Mouse (Mus musculus): ENCODE data around the gene Fthl17a. TPM values are rescaled to one million over a fixed set of nuclear protein-coding genes. Genes with fewer than 3 reads are reported as not detected.

The Fthl17a gene
- not detected in 2 replicates for polyA plus RNA-seq (2014; fragmentation: Nextera tagmentation; extraction: Ambion mirVana)

GRCm38 (mm10) chrX:85249379-85249778 lies at the start of gene Fthl17a:
Fthl17a (plus strand) TSS chrX:85249679.
- WGBS, result 91% methylated on average over 2 of the region's 2 CpGs

GRCm38 (mm10) chrX:85207001-85207400 lies 42.5 kb upstream of the Fthl17a start:
- WGBS, result 79% methylated on average over 2 of the region's 2 CpGs
- no peaks in the 10 kb centered on the region for H3K4me1 ChIP-seq (replicated peaks; ENCODE audit: control insufficient read depth, insufficient read depth, low read length)

More at GRCm38 (mm10) chrX:85249379-85249778, at the start of gene Fthl17a:
- no peak for DNase-seq (ENCODE audit: low spot score)
- H3K27me3 ChIP-seq (ENCODE audit: control insufficient read depth, insufficient read depth, low read length), result no peaks in the 10 kb centered on the region
- H3K9me3 ChIP-seq (ENCODE audit: control insufficient read depth, low read length), result no peaks in the 10 kb centered on the region
- H3K9ac ChIP-seq, result no peak within 1 kb of the TSS
- no peaks in the 10 kb centered on the region for H3K4me1 ChIP-seq (replicated peaks; ENCODE audit: control insufficient read depth, insufficient read depth, low read length)
- H3K36me3 ChIP-seq (replicated peaks; ENCODE audit: control insufficient read depth, insufficient read depth), result no peaks in the 10 kb centered on the region
- no peak within 1 kb of the TSS for H3K4me3 ChIP-seq (replicated peaks; ENCODE audit: low read length)
- H3K4me2 ChIP-seq (replicated peaks), result no peak within 1 kb of the TSS
- ATAC-seq (ENCODE audit: low FRiP score), result no peak
- H3K27ac ChIP-seq, result no peak within 1 kb of the TSS

GRCm38 (mm10) chrX:85226883-85227282 lies 22.6 kb upstream of the Fthl17a start:
- Histone ChIP-seq H3K27me3 (ENCODE audit: control insufficient read depth, insufficient read depth, low read length) (no peaks in the 10 kb centered on the region), H3K9ac (no peak overlapping the region), H3K36me3 (replicated peaks; ENCODE audit: control insufficient read depth, insufficient read depth) (no peaks in the 10 kb centered on the region), H3K4me3 (replicated peaks; ENCODE audit: low read length) (no peak overlapping the region), H3K27ac (no peak overlapping the region), H3K4me1 (replicated peaks; ENCODE audit: control insufficient read depth, insufficient read depth, low read length) (no peaks in the 10 kb centered on the region), H3K4me2 (replicated peaks) (no peak overlapping the region), H3K9me3 (ENCODE audit: control insufficient read depth, low read length) (no peaks in the 10 kb centered on the region)
- ATAC-seq (ENCODE audit: low FRiP score) (no peak), DNase-seq (ENCODE audit: low spot score) (no peak)

More at GRCm38 (mm10) chrX:85207001-85207400, 42.5 kb upstream of the Fthl17a start:
- H3K4me2 ChIP-seq (replicated peaks), result no peak overlapping the region
- H3K27ac ChIP-seq, result no peak overlapping the region
- H3K4me3 ChIP-seq (replicated peaks; ENCODE audit: low read length), result no peak overlapping the region
- H3K27me3 ChIP-seq (ENCODE audit: control insufficient read depth, insufficient read depth, low read length), result no peaks in the 10 kb centered on the region
- no peak overlapping the region for H3K9ac ChIP-seq
- DNase-seq (ENCODE audit: low spot score), result no peak
- no peaks in the 10 kb centered on the region for H3K36me3 ChIP-seq (replicated peaks; ENCODE audit: control insufficient read depth, insufficient read depth)
- H3K9me3 ChIP-seq (ENCODE audit: control insufficient read depth, low read length), result no peaks in the 10 kb centered on the region
- no peak for ATAC-seq (ENCODE audit: low FRiP score)

- no peak overlapping the region for H3K4me3 ChIP-seq (replicated peaks; ENCODE audit: low read length)
- no peak overlapping the region for H3K27ac ChIP-seq
- H3K4me2 ChIP-seq (replicated peaks), result no peak overlapping the region
- H3K9ac ChIP-seq, result no peak overlapping the region
- H3K4me1 ChIP-seq (replicated peaks; ENCODE audit: control insufficient read depth, insufficient read depth, low read length), result no peaks in the 10 kb centered on the region
- no peaks in the 10 kb centered on the region for H3K27me3 ChIP-seq (ENCODE audit: control insufficient read depth, insufficient read depth, low read length)
- no peak for ATAC-seq (ENCODE audit: low FRiP score)
- WGBS, result 65% methylated on average over 8 of the region's 8 CpGs
- H3K36me3 ChIP-seq (replicated peaks; ENCODE audit: control insufficient read depth, insufficient read depth), result no peaks in the 10 kb centered on the region
- no peaks in the 10 kb centered on the region for H3K9me3 ChIP-seq (ENCODE audit: control insufficient read depth, low read length)
- DNase-seq (ENCODE audit: low spot score), result no peak
These were observed 22.3 kb downstream of the Fthl17a start for GRCm38 (mm10) chrX:85271821-85272220.

GRCm38 (mm10) chrX:85272296-85272695 lies 22.8 kb downstream of the Fthl17a start:
- Histone ChIP-seq H3K27me3 (ENCODE audit: control insufficient read depth, insufficient read depth, low read length) (no peaks in the 10 kb centered on the region), H3K9me3 (ENCODE audit: control insufficient read depth, low read length) (no peaks in the 10 kb centered on the region), H3K4me3 (replicated peaks; ENCODE audit: low read length) (no peak overlapping the region), H3K4me2 (replicated peaks) (no peak overlapping the region), H3K4me1 (replicated peaks; ENCODE audit: control insufficient read depth, insufficient read depth, low read length) (no peaks in the 10 kb centered on the region), H3K9ac (no peak overlapping the region), H3K36me3 (replicated peaks; ENCODE audit: control insufficient read depth, insufficient read depth) (no peaks in the 10 kb centered on the region), H3K27ac (no peak overlapping the region)
- ATAC-seq (ENCODE audit: low FRiP score) (no peak), DNase-seq (ENCODE audit: low spot score) (no peak)
- WGBS, result 66% methylated on average over 6 of the region's 6 CpGs

GRCm38 (mm10) chrX:85289846-85290245 lies 40.4 kb downstream of the Fthl17a start:
- Histone ChIP-seq H3K4me2 (replicated peaks) (no peak overlapping the region), H3K9ac (no peak overlapping the region), H3K27me3 (ENCODE audit: control insufficient read depth, insufficient read depth, low read length) (no peaks in the 10 kb centered on the region), H3K4me1 (replicated peaks; ENCODE audit: control insufficient read depth, insufficient read depth, low read length) (no peaks in the 10 kb centered on the region), H3K4me3 (replicated peaks; ENCODE audit: low read length) (no peak overlapping the region), H3K9me3 (ENCODE audit: control insufficient read depth, low read length) (no peaks in the 10 kb centered on the region), H3K27ac (no peak overlapping the region), H3K36me3 (replicated peaks; ENCODE audit: control insufficient read depth, insufficient read depth) (no peaks in the 10 kb centered on the region)
- WGBS, result 93% methylated on average over 1 of the region's 1 CpGs
- no peak for ATAC-seq (ENCODE audit: low FRiP score)
- DNase-seq (ENCODE audit: low spot score), result no peak

GRCm38 (mm10) chrX:85292781-85293180 lies 43.3 kb downstream of the Fthl17a start:
- Histone ChIP-seq H3K4me2 (replicated peaks) (no peak overlapping the region), H3K9ac (no peak overlapping the region), H3K9me3 (ENCODE audit: control insufficient read depth, low read length) (no peaks in the 10 kb centered on the region), H3K4me1 (replicated peaks; ENCODE audit: control insufficient read depth, insufficient read depth, low read length) (no peaks in the 10 kb centered on the region), H3K27ac (no peak overlapping the region), H3K4me3 (replicated peaks; ENCODE audit: low read length) (no peak overlapping the region), H3K36me3 (replicated peaks; ENCODE audit: control insufficient read depth, insufficient read depth) (no peaks in the 10 kb centered on the region), H3K27me3 (ENCODE audit: control insufficient read depth, insufficient read depth, low read length) (no peaks in the 10 kb centered on the region)
- ATAC-seq (ENCODE audit: low FRiP score) (no peak), DNase-seq (ENCODE audit: low spot score) (no peak)
- 81% methylated on average over 5 of the region's 5 CpGs for WGBS

- DNase-seq (ENCODE audit: low spot score) (no peak), ATAC-seq (ENCODE audit: low FRiP score) (no peak)
- no peak overlapping the region for H3K4me3 ChIP-seq (replicated peaks; ENCODE audit: low read length)
- no peaks in the 10 kb centered on the region for H3K27me3 ChIP-seq (ENCODE audit: control insufficient read depth, insufficient read depth, low read length)
- 50% methylated on average over 3 of the region's 3 CpGs for WGBS
- H3K9me3 ChIP-seq (ENCODE audit: control insufficient read depth, low read length), result no peaks in the 10 kb centered on the region
- H3K9ac ChIP-seq, result no peak overlapping the region
- H3K27ac ChIP-seq, result no peak overlapping the region
- no peaks in the 10 kb centered on the region for H3K4me1 ChIP-seq (replicated peaks; ENCODE audit: control insufficient read depth, insufficient read depth, low read length)
- no peaks in the 10 kb centered on the region for H3K36me3 ChIP-seq (replicated peaks; ENCODE audit: control insufficient read depth, insufficient read depth)
- H3K4me2 ChIP-seq (replicated peaks), result no peak overlapping the region
These were observed 44.5 kb downstream of the Fthl17a start for GRCm38 (mm10) chrX:85294001-85294400.

- WGBS, result 91% methylated on average over 4 of the region's 4 CpGs
These were observed 55.2 kb downstream of the Fthl17a start for GRCm38 (mm10) chrX:85304674-85305073.

GRCm38 (mm10) chrX:85318576-85318975 lies 69.1 kb downstream of the Fthl17a start:
- Histone ChIP-seq H3K27me3 (ENCODE audit: control insufficient read depth, insufficient read depth, low read length) (no peaks in the 10 kb centered on the region), H3K27ac (no peak overlapping the region), H3K4me3 (replicated peaks; ENCODE audit: low read length) (no peak overlapping the region), H3K4me1 (replicated peaks; ENCODE audit: control insufficient read depth, insufficient read depth, low read length) (no peaks in the 10 kb centered on the region), H3K9ac (no peak overlapping the region), H3K4me2 (replicated peaks) (no peak overlapping the region), H3K36me3 (replicated peaks; ENCODE audit: control insufficient read depth, insufficient read depth) (no peaks in the 10 kb centered on the region), H3K9me3 (ENCODE audit: control insufficient read depth, low read length) (no peaks in the 10 kb centered on the region)
- DNase-seq (ENCODE audit: low spot score) (no peak), ATAC-seq (ENCODE audit: low FRiP score) (no peak)
- 80% methylated on average over 4 of the region's 4 CpGs for WGBS

More at GRCm38 (mm10) chrX:85304674-85305073, 55.2 kb downstream of the Fthl17a start:
- H3K9ac ChIP-seq, result no peak overlapping the region
- H3K36me3 ChIP-seq (replicated peaks; ENCODE audit: control insufficient read depth, insufficient read depth), result no peaks in the 10 kb centered on the region
- ATAC-seq (ENCODE audit: low FRiP score) (no peak), DNase-seq (ENCODE audit: low spot score) (no peak)
- H3K9me3 ChIP-seq (ENCODE audit: control insufficient read depth, low read length), result no peaks in the 10 kb centered on the region
- no peak overlapping the region for H3K4me2 ChIP-seq (replicated peaks)
- no peaks in the 10 kb centered on the region for H3K27me3 ChIP-seq (ENCODE audit: control insufficient read depth, insufficient read depth, low read length)
- H3K4me3 ChIP-seq (replicated peaks; ENCODE audit: low read length), result no peak overlapping the region
- H3K27ac ChIP-seq, result no peak overlapping the region
- H3K4me1 ChIP-seq (replicated peaks; ENCODE audit: control insufficient read depth, insufficient read depth, low read length), result no peaks in the 10 kb centered on the region
